Mouse (Mus musculus) kidney, adult 2 months (tissue): ENCODE results near the gene Bad. TPM values are rescaled to one million over a fixed set of nuclear protein-coding genes. Genes with fewer than 3 reads are reported as not detected.

Experiments
- DNase-seq: peaks from one replicate; pipeline ENCODE4 v3.0.0; 2021
- H3K27ac ChIP-seq: fragments of 200-500 bp; 2 replicates; pipeline ENCODE4 v1.5.1; 2012; ENCODE audit warnings: low read depth, low read length, control low read depth, inconsistent platforms; ENCODE audit not compliant: insufficient read depth
- H3K27me3 ChIP-seq: fragments of 200-500 bp; replicated peaks from 2 replicates; pipeline ENCODE4 v1.6.1; 2012; ENCODE audit warnings: mild to moderate bottlenecking, moderate library complexity, low read length, inconsistent platforms; ENCODE audit not compliant: control insufficient read depth, insufficient read depth
- H3K36me3 ChIP-seq: fragments of 200-500 bp; 2 replicates; pipeline ENCODE4 v1.6.1; 2012; ENCODE audit warnings: mild to moderate bottlenecking, moderate library complexity, low read length, inconsistent platforms; ENCODE audit not compliant: control insufficient read depth, insufficient read depth
- H3K4me1 ChIP-seq: fragments of 200-500 bp; 2 replicates; pipeline ENCODE4 v1.6.1; 2011; ENCODE audit warnings: low read length; ENCODE audit not compliant: control insufficient read depth, insufficient read depth
- H3K4me3 ChIP-seq: fragments of 200-500 bp; 2 replicates; pipeline ENCODE4 v1.5.1; 2011; ENCODE audit warnings: mild to moderate bottlenecking, low read depth, low read length, control low read depth; ENCODE audit not compliant: insufficient read depth
- CTCF ChIP-seq: fragments of 200-500 bp; conservative IDR thresholded peaks from 2 replicates; pipeline ENCODE4 v1.5.1; 2011; ENCODE audit warnings: low read depth, mild to moderate bottlenecking, control low read depth, low read length, moderate library complexity, mixed read lengths; ENCODE audit not compliant: insufficient read depth, insufficient read length
- POLR2A ChIP-seq: fragments of 200-500 bp; IDR thresholded peaks from one replicate; pipeline ENCODE4 v1.6.1; 2011; ENCODE audit warnings: low read depth, low read length, control low read depth
- WGBS: fragments of 180-500 bp; shearing (Covaris S2); methylation state at CpG from one replicate; pipeline ENCODE4 v1.1.7; 2018; 5-methylcytosine and 5-hydroxymethylcytosine counted together
- polyA plus RNA-seq: library from polyadenylated mRNA; depleted of rRNA; stranded (reverse); fragments of >200 nt; gene quantifications from 2 replicates; pipeline ENCODE4 v1.2.3, GENCODE M21; 2012

The Bad gene
- polyA plus RNA-seq, 1 experiment: 75.4 TPM

- no peaks in the 10 kb centered on the region for H3K27me3 ChIP-seq
- DNase-seq: no peak
- H3K4me1 ChIP-seq: peaks cover 8% of the 10 kb centered on the region; the same call in 1 of the 2 replicates
- WGBS: 26% methylated on average over 11 of the region's 11 CpGs
- H3K27ac ChIP-seq: no peak overlapping the region
- no peak for TF ChIP-seq CTCF
- H3K4me3 ChIP-seq: no peak overlapping the region
- H3K36me3 ChIP-seq: peaks cover under 1% of the 10 kb centered on the region; the same call in 1 of the 2 replicates
Observed at GRCm38 (mm10) chr19:6970460-6971085, 28.9 kb downstream of the Bad start.

- H3K36me3 ChIP-seq: no peaks in the 10 kb centered on the region
- DNase-seq: no peak
- 40% methylated on average over 6 of the region's 6 CpGs for WGBS
- H3K27ac ChIP-seq: no peak overlapping the region
- no peaks in the 10 kb centered on the region for H3K27me3 ChIP-seq
- no peak overlapping the region for H3K4me3 ChIP-seq
- peaks cover 14% of the 10 kb centered on the region; the same call in 1 of the 2 replicates for H3K4me1 ChIP-seq
- TF ChIP-seq CTCF (no peak), POLR2A (no peak)
Observed at GRCm38 (mm10) chr19:6971644-6972043, 30.0 kb downstream of the Bad start.

GRCm38 (mm10) chr19:6972247-6972917, 30.7 kb downstream of the Bad start:
- DNase-seq: no peak
- peaks cover 16% of the 10 kb centered on the region; the same call in 1 of the 2 replicates for H3K4me1 ChIP-seq
- no peak overlapping the region for H3K4me3 ChIP-seq
- TF ChIP-seq POLR2A (no peak), CTCF (no peak)
- H3K27ac ChIP-seq: no peak overlapping the region
- H3K36me3 ChIP-seq: no peaks in the 10 kb centered on the region
- H3K27me3 ChIP-seq: no peaks in the 10 kb centered on the region
- 84% methylated on average over 13 of the region's 13 CpGs for WGBS

GRCm38 (mm10) chr19:6973581-6974190, 32.0 kb downstream of the Bad start:
- no peaks in the 10 kb centered on the region for H3K27me3 ChIP-seq
- no peak for DNase-seq
- H3K4me1 ChIP-seq: peaks cover 16% of the 10 kb centered on the region; the same call in 1 of the 2 replicates
- H3K4me3 ChIP-seq: no peak overlapping the region
- H3K36me3 ChIP-seq: no peaks in the 10 kb centered on the region
- H3K27ac ChIP-seq: no peak overlapping the region
- TF ChIP-seq POLR2A: no peak
- no peak for TF ChIP-seq CTCF
- WGBS: 38% methylated on average over 12 of the region's 12 CpGs

- peaks cover 19% of the 10 kb centered on the region; the same call in 1 of the 2 replicates for H3K4me1 ChIP-seq
Observed at GRCm38 (mm10) chr19:6974211-6975205, 32.8 kb downstream of the Bad start, which contains the start of gene Ppp1r14b. Gene Ppp1r14b (plus strand): TSS chr19:6974968.

GRCm38 (mm10) chr19:6975537-6976521, 34.2 kb downstream of the Bad start, which contains the start of gene Plcb3:
Gene Plcb3 (minus strand): TSS chr19:6976470.
- H3K4me1 ChIP-seq: peaks cover 15% of the 10 kb centered on the region; the same call in 1 of the 2 replicates
- H3K27ac ChIP-seq: peak within 1 kb of the TSS; percentile 77
- no peak for TF ChIP-seq POLR2A
- 0 out of 2 replicates have a peak, but pooled peaks have one; percentile 16 for TF ChIP-seq CTCF
- peak within 1 kb of the TSS; percentile 84 for H3K4me3 ChIP-seq
- H3K36me3 ChIP-seq: no peaks in the 10 kb centered on the region
- DNase-seq: peak; percentile 54
- WGBS: 1% methylated on average over 16 of the region's 16 CpGs
- no peaks in the 10 kb centered on the region for H3K27me3 ChIP-seq

More at GRCm38 (mm10) chr19:6974211-6975205, 32.8 kb downstream of the Bad start, which contains the start of gene Ppp1r14b:
- Histone ChIP-seq H3K36me3 (no peaks in the 10 kb centered on the region), H3K4me3 (peak within 1 kb of the TSS; percentile 84), H3K27me3 (no peaks in the 10 kb centered on the region), H3K27ac (peak within 1 kb of the TSS; percentile 77)
- 1% methylated on average over 82 of the region's 84 CpGs for WGBS
- TF ChIP-seq CTCF (no peak), POLR2A (no peak)
- peak; percentile 80 for DNase-seq
